Mouse (Mus musculus): ENCODE results near the gene Chn1.

DNA sequence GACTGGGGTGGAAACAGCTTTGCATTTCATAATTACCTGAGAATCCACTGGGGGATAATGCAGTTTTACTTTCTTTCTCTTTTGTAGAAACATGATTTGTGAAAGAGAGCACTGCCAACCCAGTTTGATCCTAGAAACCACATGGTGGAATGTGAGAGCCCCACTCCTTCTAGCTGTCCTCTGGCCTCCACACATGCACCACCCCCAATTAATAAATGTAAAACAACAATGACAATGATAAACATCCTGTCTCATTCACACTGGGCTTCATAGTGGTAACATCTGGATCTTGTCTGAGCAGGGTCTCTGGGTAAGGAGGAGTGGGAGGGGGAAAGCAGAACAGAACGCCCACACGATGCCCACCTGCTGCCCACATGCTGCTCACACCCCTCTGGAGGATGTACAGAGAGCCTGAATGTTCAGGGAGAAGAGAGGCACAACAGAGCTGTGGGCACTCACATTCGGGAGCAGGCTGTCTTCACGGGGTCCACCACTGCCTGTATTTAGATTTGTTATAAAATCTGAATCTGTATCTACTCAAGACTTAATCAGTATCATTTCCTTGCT, 156.6 kb downstream of the Chn1 start:
- no peak for TF ChIP-seq CTCF (IDR thresholded peaks at IDR 0.05; ENCODE audit: borderline replicate concordance, insufficient read depth, low read length)
- TF ChIP-seq POLR2A (IDR thresholded peaks at IDR 0.05; ENCODE audit: low read depth, low read length), result no peak
